Mouse (Mus musculus) 3134 (cell line): ENCODE results near the gene Gas8.
A peak's percentile ranks its signal among the peaks of the same experiment; 100 is the strongest.
"Not testable (repeated sequence)": the region's sequence is repeated elsewhere in the genome, so short reads cannot be mapped to it uniquely, and the experiment has no call there.

Experiments used
- DNase-seq: peaks from one replicate; pipeline ENCODE4 v3.0.0-alpha.2; 2011; ENCODE audit warnings: low spot score; ENCODE audit not compliant: insufficient read length; ENCODE audit errors: extremely low read depth

Gene Gas8

DNA sequence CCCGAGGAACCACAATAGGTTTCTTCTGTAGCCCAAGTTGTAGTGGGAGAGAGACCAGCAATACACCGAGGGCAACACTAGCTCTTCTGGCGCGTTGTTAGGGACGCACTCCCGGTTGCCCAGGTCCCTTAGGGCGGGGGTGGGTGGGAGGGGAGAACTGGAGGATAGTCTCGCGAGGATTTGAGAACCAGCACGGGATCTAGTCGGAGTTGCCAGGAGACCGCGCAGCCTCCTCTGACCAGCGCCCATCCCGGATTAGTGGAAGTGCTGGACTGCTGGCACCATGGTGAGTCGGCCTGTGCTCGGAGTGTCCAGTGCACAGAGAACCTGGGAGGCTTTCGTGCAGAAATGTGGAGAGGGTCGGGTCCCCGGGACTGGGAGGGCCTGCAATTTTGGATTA is at the start of gene Gas8:
Gene Gas8 (plus strand): TSS at position 168 of the 400 bp plus-strand sequence.
- peak; percentile 85 for DNase-seq

DNA sequence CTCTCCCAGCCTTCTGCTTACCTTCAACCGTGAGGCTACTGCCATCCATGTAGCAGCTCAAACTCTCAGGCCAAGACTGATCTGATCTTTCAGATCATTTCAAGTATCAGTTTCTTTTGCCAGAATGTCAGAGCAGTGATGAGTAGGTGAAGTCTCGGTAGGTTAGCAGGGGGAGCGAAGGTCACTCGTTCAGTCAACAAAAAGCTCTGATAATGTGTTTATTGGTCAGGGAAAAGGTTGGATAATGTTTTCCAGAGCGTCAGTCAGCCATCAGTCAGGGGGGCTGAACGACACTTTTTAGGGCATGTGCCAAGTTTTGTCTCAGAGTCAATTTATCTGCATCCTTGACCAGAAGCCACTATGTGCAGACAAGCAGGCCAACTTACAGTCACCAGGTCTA is 45.6 kb upstream of the Gas8 start:
- not testable (repeated sequence) for DNase-seq

- DNase-seq, result not testable (repeated sequence)
Measured at GRCm38 (mm10) chr8:123474549-123474948, 44.1 kb upstream of the Gas8 start.

DNA sequence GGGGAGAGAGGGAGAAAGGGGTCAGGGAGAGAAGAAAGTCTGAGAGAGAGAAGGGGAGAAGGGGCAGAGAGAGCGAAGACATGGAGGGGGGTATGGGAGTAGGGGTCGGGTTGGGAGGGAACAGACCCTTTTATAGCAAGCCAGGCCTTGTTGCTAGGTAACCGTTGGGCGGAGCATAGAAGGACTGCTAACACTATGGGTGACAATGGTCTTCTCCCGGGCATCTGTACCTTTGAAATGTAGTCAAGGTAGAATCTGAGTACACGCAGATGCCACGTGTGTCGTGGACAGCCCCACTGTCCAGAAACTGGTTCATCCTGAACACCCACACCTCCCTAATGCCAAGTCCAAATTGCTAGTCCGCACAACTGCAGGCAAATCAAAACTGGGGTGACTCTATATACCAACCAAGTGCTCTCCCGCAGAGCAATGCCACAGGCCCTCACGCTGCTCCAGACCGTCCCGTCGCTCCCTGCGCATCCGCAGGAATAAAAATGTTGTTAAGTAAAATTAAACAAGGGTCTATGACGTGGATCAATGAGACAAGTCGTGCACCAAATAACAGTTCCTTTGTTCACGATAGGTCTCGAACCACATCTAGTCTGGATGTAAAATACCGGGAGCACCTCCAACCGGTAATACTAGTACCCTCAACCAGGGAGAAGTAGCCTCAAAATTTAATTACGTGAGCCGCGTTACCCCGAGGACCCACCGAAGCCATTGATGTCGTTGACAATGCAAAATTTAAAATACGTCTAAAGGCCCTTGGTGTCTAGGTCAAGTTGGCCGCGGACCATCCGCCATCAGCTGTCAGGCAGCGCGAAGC is 41.5 kb upstream of the Gas8 start:
- DNase-seq, result peak; percentile 45

GRCm38 (mm10) chr8:123477737-123478258 is 40.8 kb upstream of the Gas8 start, which contains the start of gene Afg3l1:
Afg3l1 (plus strand) TSS chr8:123477903.
- DNase-seq, result peak; percentile 91

DNA sequence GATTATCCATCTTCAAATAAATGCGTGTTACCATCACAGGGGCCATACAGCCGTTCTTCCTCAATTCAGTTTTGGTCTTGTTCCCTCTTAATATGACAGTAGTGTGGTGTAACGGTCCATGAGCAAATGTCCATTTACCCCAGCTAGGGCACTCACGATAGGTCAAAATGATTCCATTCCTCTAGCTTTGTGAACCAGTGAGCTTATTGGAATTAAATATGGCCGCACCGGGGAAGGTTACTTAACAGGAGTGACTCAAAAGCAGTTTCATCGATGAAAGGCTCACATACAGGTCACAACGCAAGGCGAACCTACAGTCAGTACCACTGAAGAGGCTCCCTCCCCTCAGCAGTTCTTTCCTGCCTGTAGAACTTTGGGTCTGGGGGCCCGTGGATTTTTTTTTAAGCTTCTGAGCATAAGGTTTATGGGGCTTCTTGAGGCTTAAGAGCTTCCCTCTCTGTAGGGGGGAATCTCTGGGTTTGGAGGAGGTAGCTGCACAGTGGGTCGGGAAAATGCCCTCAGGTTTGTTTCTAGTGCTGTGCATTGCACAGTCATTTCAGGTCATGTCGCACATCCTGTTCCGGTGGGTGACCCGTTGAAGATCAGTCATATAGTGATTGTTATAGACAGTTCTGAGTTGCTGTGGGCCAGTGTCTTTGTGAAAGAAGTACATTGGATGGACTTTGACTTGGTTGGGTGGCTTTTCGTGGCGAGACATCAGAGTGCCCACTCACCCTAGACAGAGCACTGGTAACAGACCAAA is 40.0 kb upstream of the Gas8 start:
- DNase-seq, result no peak

DNA sequence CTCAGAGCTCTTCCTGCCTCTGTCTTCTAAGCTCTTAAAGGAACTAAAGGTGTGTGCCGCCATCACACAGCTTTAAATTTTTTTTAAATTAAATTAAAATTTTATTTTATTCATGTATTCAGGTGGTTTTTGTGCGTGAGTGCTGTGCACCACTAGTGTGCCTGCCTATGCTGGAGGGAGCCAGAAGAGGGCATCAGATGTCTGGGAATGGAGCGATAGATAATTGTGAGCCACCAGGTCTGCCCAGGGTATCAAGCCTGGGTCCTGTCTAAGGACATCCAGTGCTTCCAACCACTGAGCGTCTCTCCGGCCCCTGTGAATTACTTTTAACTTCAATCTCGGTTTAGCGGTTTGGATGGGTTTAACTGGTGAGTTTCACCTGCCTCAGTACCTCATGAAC is 36.0 kb upstream of the Gas8 start:
- no peak for DNase-seq

DNA sequence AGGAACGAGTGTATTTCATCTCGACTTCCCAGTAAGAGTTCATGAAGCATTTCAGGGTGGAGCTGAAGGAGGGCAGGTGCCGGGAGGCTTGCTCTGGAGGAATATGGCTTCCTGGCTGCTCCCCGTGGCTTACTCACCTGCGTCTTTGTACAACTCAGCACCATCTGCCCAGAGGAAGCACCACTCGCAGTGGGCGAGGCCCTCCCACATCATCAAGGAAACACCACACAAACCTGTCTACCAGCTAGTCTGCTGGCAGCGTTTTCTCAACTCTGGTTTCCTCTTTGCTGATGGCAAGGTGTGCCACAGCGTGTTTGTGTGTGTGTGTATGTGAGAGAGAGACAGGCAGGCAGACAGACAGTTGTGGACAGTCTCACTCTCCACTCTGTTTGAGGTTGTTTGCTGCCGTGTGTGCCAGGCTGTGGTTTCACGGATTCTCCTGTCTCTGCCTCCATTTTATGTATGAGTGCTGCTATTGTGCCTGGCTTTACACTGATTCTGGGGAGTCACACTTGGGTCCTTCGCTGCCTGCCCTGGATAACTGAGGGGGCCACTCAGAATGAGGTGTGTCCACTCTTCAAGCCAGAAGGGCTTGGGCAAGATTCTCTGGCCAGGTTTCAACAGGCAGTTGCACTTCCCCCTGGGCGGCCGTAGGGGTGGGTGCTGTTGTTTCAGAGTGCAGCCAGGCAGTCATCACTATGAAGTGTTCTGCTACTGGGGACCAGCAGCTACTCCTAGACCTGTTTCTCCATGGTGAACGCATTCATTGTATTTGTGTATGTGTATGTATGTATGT is 27.2 kb upstream of the Gas8 start:
- no peak for DNase-seq

GRCm38 (mm10) chr8:123492898-123493297 is 25.7 kb upstream of the Gas8 start:
- DNase-seq, result no peak

DNA sequence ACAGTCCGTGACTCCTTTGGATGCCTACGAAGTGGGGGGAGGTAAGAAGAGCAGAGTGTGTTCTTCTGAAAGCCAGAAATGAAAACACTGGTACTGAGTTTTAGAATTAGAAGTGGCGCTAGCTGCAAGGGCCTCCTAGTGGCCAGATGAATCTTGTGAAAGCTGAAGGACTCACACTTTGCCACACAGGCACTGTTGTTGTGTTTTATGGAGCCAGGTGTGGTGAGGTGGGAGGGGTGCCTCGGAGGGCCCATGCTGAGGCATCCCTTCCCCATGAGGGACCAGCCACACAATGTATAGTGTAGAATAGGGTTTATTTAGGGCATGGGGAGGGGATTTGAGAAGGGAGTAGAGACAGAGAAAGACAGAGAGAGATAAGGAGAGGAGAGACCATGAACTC is 20.9 kb upstream of the Gas8 start:
- DNase-seq, result no peak

GRCm38 (mm10) chr8:123498963-123499362 is 19.7 kb upstream of the Gas8 start:
- no peak for DNase-seq

- DNase-seq, result no peak
Measured at GRCm38 (mm10) chr8:123499556-123499955, 19.1 kb upstream of the Gas8 start.

DNA sequence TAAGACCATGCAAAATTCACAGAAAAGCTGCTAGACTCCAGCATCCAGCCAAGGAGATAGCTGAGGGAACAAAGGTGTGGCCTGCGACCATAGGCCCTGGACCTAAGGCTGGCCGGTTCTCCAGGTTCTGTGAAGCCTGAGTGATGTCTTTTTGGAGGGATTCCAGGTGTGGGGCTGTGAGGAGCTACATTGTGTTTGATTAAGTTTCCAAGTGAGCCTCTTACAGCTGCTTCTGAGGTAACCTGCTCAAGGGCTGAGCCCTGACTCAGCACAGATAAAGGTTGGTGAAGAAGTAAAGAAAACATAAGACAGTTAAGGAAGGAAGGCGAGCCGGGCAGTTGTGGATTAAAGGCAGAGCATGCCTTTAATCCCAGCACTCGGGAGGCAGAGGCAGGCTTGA is 16.4 kb upstream of the Gas8 start:
- DNase-seq, result no peak

GRCm38 (mm10) chr8:123503801-123504467 is 14.7 kb upstream of the Gas8 start:
- no peak for DNase-seq

DNA sequence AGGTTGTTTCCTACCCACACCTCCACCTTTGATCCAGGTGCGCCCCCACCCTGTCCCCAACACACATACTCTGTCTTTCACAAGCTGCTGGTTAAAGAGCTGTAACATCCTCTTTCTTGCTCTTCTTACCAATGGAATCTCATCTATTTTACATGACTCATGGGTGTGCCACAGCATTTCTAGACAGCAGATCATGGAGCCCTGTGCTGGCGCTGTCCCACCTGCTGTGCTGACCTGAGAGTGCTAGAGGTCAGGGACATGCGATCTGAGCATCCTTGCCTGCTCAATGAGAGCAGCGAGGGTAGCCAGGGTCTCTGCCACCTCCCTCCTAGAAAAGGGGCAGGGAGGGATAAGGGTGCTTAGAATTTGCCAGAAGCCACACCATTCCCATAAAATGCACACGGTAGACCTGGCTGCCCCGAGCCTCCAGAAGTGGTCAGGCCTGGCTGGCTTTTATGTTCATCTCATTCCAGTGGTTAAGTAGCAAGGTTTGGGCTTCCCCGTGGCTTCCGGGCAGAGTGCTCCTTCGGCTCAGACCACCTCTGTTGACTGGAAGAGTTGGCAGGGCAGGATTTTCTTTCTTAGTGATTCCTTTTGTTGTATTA is 13.9 kb upstream of the Gas8 start:
- DNase-seq, result no peak

DNA sequence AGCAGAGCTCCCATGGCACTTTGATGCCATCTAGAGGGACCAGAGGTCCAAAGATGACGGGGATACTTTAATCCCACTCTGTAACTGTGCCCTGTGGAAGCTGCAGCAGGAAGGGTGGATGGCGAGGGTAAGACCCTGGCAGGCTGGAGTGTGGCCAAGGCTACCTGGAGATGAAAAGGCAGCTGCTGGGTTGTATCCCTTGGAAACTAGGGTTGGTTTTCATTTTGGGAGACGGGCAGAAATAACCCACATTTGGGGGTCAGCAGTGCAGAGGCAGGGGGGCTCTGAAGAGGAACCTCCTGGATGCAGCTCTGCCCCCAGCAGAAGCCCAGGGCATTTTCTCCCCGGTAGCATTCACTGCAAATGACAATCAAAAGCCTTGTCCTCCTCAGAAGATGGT is 13.4 kb upstream of the Gas8 start:
- no peak for DNase-seq

DNA sequence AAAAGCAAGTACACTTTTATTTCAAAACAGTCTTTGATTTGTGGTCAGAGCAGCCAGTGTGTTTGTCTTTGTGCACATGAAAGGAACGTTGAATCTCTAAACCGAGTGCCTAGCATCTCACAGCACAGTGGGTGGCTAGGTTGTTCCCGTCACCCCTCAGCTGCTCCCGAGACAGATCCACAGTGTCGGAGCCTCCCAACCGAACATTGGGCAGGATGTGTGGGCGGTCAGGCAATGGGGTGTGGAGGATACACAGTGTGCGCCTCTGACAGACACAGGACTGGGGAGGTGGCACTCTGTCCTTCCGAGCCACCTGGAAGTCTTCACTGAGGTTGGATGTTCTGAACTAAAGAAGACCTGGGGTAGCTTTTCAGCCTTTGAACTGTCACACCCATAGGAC is 12.9 kb upstream of the Gas8 start:
- no peak for DNase-seq

- DNase-seq, result no peak
Measured at GRCm38 (mm10) chr8:123507153-123507552, 11.5 kb upstream of the Gas8 start.

- DNase-seq, result no peak
Measured at GRCm38 (mm10) chr8:123510819-123511218, 7.8 kb upstream of the Gas8 start.

DNA sequence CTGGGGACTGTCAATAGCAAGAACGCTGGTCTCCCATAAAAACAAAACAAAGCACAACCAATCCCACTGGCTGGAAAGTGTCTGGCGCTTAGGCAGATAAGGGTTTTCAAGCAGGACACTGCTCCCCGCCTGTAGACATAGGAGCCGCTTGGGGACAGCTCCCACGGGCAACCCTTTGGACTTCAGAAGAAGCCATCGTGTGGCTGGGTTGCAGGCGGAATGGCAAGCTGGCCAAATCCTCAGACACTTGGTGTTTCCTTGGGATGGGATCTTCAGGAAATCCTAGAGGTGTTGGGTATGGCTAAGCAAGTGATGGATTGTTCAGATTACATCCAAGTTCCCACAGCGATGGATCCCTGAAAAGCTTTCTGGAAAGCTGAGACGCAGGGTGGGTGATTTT is 4.5 kb upstream of the Gas8 start:
- DNase-seq, result no peak
